15 mouse cellular contexts compared by ENCODE assay signal in genomic region chr4:147383199-147383598, GRCm38 (mm10). TPM values are rescaled to one million over a fixed set of nuclear protein-coding genes. Genes with fewer than 3 reads are reported as not detected.
"Had no signal": no experiment of that assay in that cellular context is flagged by ENCODE, and none has a peak within 500 bp of the region (broad histone marks: within the 10 kb centered on the region; RNA-seq: fewer than 3 reads in every experiment).

No protein-coding gene starts in this region.

RNA-seq across cellular contexts. Expression of gene Zfp978, which starts 22.1 kb away (rescaled TPM):
- polyA plus RNA-seq: limb, embryonic 10.5 days; limb, embryonic 11.5 days; limb, embryonic 12.5 days; limb, embryonic 13.5 days; limb, embryonic 14.5 days; liver, adult 2 months; liver, postnatal 0 days; lung, adult 2 months; lung, postnatal 0 days; macrophage; midbrain, embryonic 10.5 days; midbrain, embryonic 12.5 days; midbrain, embryonic 15.5 days; midbrain, embryonic 16.5 days; midbrain, postnatal 0 days had no signal
